Mouse (Mus musculus): ENCODE data around the gene Tmcc3.

The Tmcc3 gene

GRCm38 (mm10) chr10:94415950-94416844 is 104.4 kb downstream of the Tmcc3 start:
- DNase-seq (ENCODE audit: low read depth, low spot score): peak; percentile 28

GRCm38 (mm10) chr10:94417643-94418042 is 105.9 kb downstream of the Tmcc3 start:
- no peak for DNase-seq (ENCODE audit: low read depth, low spot score)

- DNase-seq (ENCODE audit: low read depth, low spot score): peak; percentile 68
Observed at GRCm38 (mm10) chr10:94426000-94426920, 114.5 kb downstream of the Tmcc3 start.

GRCm38 (mm10) chr10:94426921-94427270 is 115.1 kb downstream of the Tmcc3 start:
- no peak for DNase-seq (ENCODE audit: low read depth, low spot score)

GRCm38 (mm10) chr10:94428186-94428942 is 116.6 kb downstream of the Tmcc3 start:
- DNase-seq (ENCODE audit: low read depth, low spot score): peak; percentile 69

- no peak for DNase-seq (ENCODE audit: low read depth, low spot score)
Observed at GRCm38 (mm10) chr10:94430566-94430965, 118.8 kb downstream of the Tmcc3 start.

- DNase-seq (ENCODE audit: low read depth, low spot score): no peak
Observed at GRCm38 (mm10) chr10:94432933-94433332, 121.2 kb downstream of the Tmcc3 start.

GRCm38 (mm10) chr10:94433901-94434300 is 122.2 kb downstream of the Tmcc3 start:
- DNase-seq (ENCODE audit: low read depth, low spot score): no peak

- DNase-seq (ENCODE audit: low read depth, low spot score): peak; percentile 40
Observed at GRCm38 (mm10) chr10:94442725-94443124, 131.0 kb downstream of the Tmcc3 start.

- no peak for DNase-seq (ENCODE audit: low read depth, low spot score)
Observed at GRCm38 (mm10) chr10:94443453-94443852, 131.7 kb downstream of the Tmcc3 start.

- DNase-seq (ENCODE audit: low read depth, low spot score): no peak
Observed at GRCm38 (mm10) chr10:94445192-94445591, 133.4 kb downstream of the Tmcc3 start.

GRCm38 (mm10) chr10:94446379-94447008 is 134.7 kb downstream of the Tmcc3 start:
- peak; percentile 44 for DNase-seq (ENCODE audit: low read depth, low spot score)

- peak; percentile 35 for DNase-seq (ENCODE audit: low read depth, low spot score)
Observed at GRCm38 (mm10) chr10:94449676-94450075, 137.9 kb downstream of the Tmcc3 start.

- no peak for DNase-seq (ENCODE audit: low read depth, low spot score)
Observed at GRCm38 (mm10) chr10:94450781-94451180, 139.0 kb downstream of the Tmcc3 start.

GRCm38 (mm10) chr10:94457454-94457853 is 145.7 kb downstream of the Tmcc3 start:
- DNase-seq (ENCODE audit: low read depth, low spot score): no peak

GRCm38 (mm10) chr10:94458690-94459089 is 146.9 kb downstream of the Tmcc3 start:
- DNase-seq (ENCODE audit: low read depth, low spot score): peak; percentile 24

- DNase-seq (ENCODE audit: low read depth, low spot score): no peak
Observed at GRCm38 (mm10) chr10:94461378-94461777, 149.6 kb downstream of the Tmcc3 start.

- DNase-seq (ENCODE audit: low read depth, low spot score): no peak
Observed at GRCm38 (mm10) chr10:94461871-94462270, 150.1 kb downstream of the Tmcc3 start.

GRCm38 (mm10) chr10:94462386-94463064 is 150.8 kb downstream of the Tmcc3 start:
- peak; percentile 31 for DNase-seq (ENCODE audit: low read depth, low spot score)

- DNase-seq (ENCODE audit: low read depth, low spot score): no peak
Observed at GRCm38 (mm10) chr10:94463410-94463809, 151.7 kb downstream of the Tmcc3 start.

GRCm38 (mm10) chr10:94465646-94466045 is 153.9 kb downstream of the Tmcc3 start:
- no peak for DNase-seq (ENCODE audit: low read depth, low spot score)
